16 mouse cellular contexts compared by ENCODE assay signal in genomic region chr9:65016978-65017827, GRCm38 (mm10). TPM values are rescaled to one million over a fixed set of nuclear protein-coding genes. Genes with fewer than 3 reads are reported as not detected.
DNase-seq lines count a peak whose midpoint lies in the region; ATAC-seq and TF ChIP-seq lines count a peak whose summit lies in the region.
"Had no signal": no experiment of that assay in that cellular context is flagged by ENCODE, and none has a peak within 500 bp of the region (broad histone marks: within the 10 kb centered on the region; RNA-seq: fewer than 3 reads in every experiment).

No protein-coding gene starts in this region.

- intact Hi-C loops in heart, postnatal 14 days (cut with DNase I): no loop called here

- no peaks in the 10 kb centered on the region for H3K27me3 ChIP-seq in hindbrain, embryonic 13.5 days
- H3K27me3 ChIP-seq in hindbrain, embryonic 11.5 days (ENCODE audit: control insufficient read depth, insufficient read depth, low read length): no peaks in the 10 kb centered on the region
- H3K27me3 ChIP-seq in forebrain, postnatal 0 days (ENCODE audit: insufficient read depth, low read length): no peaks in the 10 kb centered on the region
- no peaks in the 10 kb centered on the region for H3K27me3 ChIP-seq in midbrain, embryonic 13.5 days
- H3K27me3 ChIP-seq: limb, embryonic 15.5 days had no signal

- no peak for ATAC-seq in hindbrain, embryonic 13.5 days (ENCODE audit: low FRiP score)
- ATAC-seq in hindbrain, embryonic 11.5 days (ENCODE audit: low FRiP score): no peak
- ATAC-seq in forebrain, postnatal 0 days: no peak
- no peak for ATAC-seq in midbrain, embryonic 13.5 days
- ATAC-seq: CD4-positive, CD25-positive, alpha-beta regulatory T cell, adult 4 months had no signal

- H3K4me1 ChIP-seq in hindbrain, embryonic 13.5 days (replicated peaks): peaks cover 62% of the 10 kb centered on the region
- peaks cover 7% of the 10 kb centered on the region for H3K4me1 ChIP-seq in hindbrain, embryonic 11.5 days (replicated peaks; ENCODE audit: control insufficient read depth, insufficient read depth, low read length)
- H3K4me1 ChIP-seq in forebrain, postnatal 0 days (ENCODE audit: insufficient read depth): peaks cover 37% of the 10 kb centered on the region
- H3K4me1 ChIP-seq in midbrain, embryonic 13.5 days (replicated peaks): peaks cover 62% of the 10 kb centered on the region

- TF ChIP-seq CTCF in forebrain, postnatal 0 days (IDR thresholded peaks at IDR 0.05; ENCODE audit: low read depth): no peak

- no peaks in the 10 kb centered on the region for H3K9me3 ChIP-seq in hindbrain, embryonic 13.5 days
- no peaks in the 10 kb centered on the region for H3K9me3 ChIP-seq in hindbrain, embryonic 11.5 days (ENCODE audit: control insufficient read depth, low read length)
- H3K9me3 ChIP-seq in forebrain, postnatal 0 days (ENCODE audit: low read length): no peaks in the 10 kb centered on the region
- H3K9me3 ChIP-seq in midbrain, embryonic 13.5 days: no peaks in the 10 kb centered on the region
- H3K9me3 ChIP-seq: limb, embryonic 15.5 days had no signal

- H3K4me3 ChIP-seq in hindbrain, embryonic 13.5 days: no peak overlapping the region
- H3K4me3 ChIP-seq in hindbrain, embryonic 11.5 days (ENCODE audit: low read depth, low read length): no peak overlapping the region
- H3K4me3 ChIP-seq in forebrain, postnatal 0 days (ENCODE audit: low read depth, low read length): no peak overlapping the region
- no peak overlapping the region for H3K4me3 ChIP-seq in midbrain, embryonic 13.5 days (replicated peaks)
- H3K4me3 ChIP-seq: limb, embryonic 15.5 days had no signal

- DNase-seq in hindbrain, embryonic 11.5 days (ENCODE audit: low spot score): no peak
- peak; percentile 61 for DNase-seq in MN1 (ENCODE audit: low spot score)
- DNase-seq in forebrain, postnatal 0 days: no peak
- DNase-seq in urinary bladder, postnatal 25 days (ENCODE audit: low spot score): no peak
- DNase-seq in heart, postnatal 14 days: no peak
- no peak for DNase-seq in heart, adult 18-20 months
- DNase-seq: cerebellum, adult 2 months; heart, postnatal 36 days; kidney, adult 18-20 months; kidney, postnatal 4 days; right cerebral cortex, postnatal 4 days; thymus, postnatal 14 days had no signal

- peak overlapping the region; percentile 66 for H3K27ac ChIP-seq in hindbrain, embryonic 13.5 days
- H3K27ac ChIP-seq in hindbrain, embryonic 11.5 days (ENCODE audit: low read depth, low read length): no peak overlapping the region
- peak overlapping the region; percentile 42; the same call in 1 of the 2 replicates for H3K27ac ChIP-seq in forebrain, postnatal 0 days (ENCODE audit: low read depth, low read length)
- peak overlapping the region; percentile 67 for H3K27ac ChIP-seq in midbrain, embryonic 13.5 days
- H3K27ac ChIP-seq: limb, embryonic 15.5 days had no signal

- peaks cover 3% of the 10 kb centered on the region; the same call in 1 of the 2 replicates for H3K36me3 ChIP-seq in hindbrain, embryonic 13.5 days
- no peaks in the 10 kb centered on the region for H3K36me3 ChIP-seq in hindbrain, embryonic 11.5 days (ENCODE audit: control insufficient read depth, insufficient read depth, low read length)
- H3K36me3 ChIP-seq in forebrain, postnatal 0 days (ENCODE audit: insufficient read depth): no peaks in the 10 kb centered on the region
- H3K36me3 ChIP-seq in midbrain, embryonic 13.5 days: no peaks in the 10 kb centered on the region
- H3K36me3 ChIP-seq: limb, embryonic 15.5 days had no signal

- H3K4me2 ChIP-seq in hindbrain, embryonic 13.5 days: 0 out of 2 replicates have a peak overlapping the region, but pooled peaks have one; percentile 0
- H3K4me2 ChIP-seq in hindbrain, embryonic 11.5 days (replicated peaks; ENCODE audit: low read depth, low read length): no peak overlapping the region
- 0 out of 2 replicates have a peak overlapping the region, but pooled peaks have one; percentile 2 for H3K4me2 ChIP-seq in forebrain, postnatal 0 days (ENCODE audit: low read depth)
- H3K4me2 ChIP-seq in midbrain, embryonic 13.5 days (replicated peaks): peak overlapping the region; percentile 19; the same call in 1 of the 2 replicates
- H3K4me2 ChIP-seq: limb, embryonic 15.5 days had no signal

- 75% methylated on average over 16 of the region's 16 CpGs for whole genome bisulfite sequencing in hindbrain, embryonic 13.5 days
- 88% methylated on average over 16 of the region's 16 CpGs for WGBS in hindbrain, embryonic 11.5 days
- WGBS in forebrain, postnatal 0 days: 75% methylated on average over 16 of the region's 16 CpGs
- 79% methylated on average over 16 of the region's 16 CpGs for WGBS in midbrain, embryonic 13.5 days

- peak overlapping the region; percentile 58 for H3K9ac ChIP-seq in hindbrain, embryonic 13.5 days
- H3K9ac ChIP-seq in hindbrain, embryonic 11.5 days (ENCODE audit: low read depth, low read length): no peak overlapping the region; the same call in 1 of the 2 replicates
- H3K9ac ChIP-seq in forebrain, postnatal 0 days: no peak overlapping the region
- peak overlapping the region; percentile 42; the same call in 1 of the 2 replicates for H3K9ac ChIP-seq in midbrain, embryonic 13.5 days (replicated peaks)
- H3K9ac ChIP-seq: limb, embryonic 15.5 days had no signal

RNA-seq across cellular contexts. Expression of gene Hacd3, which starts 4.3 kb away (rescaled TPM):
- 202 and 206 TPM in 2 replicates for polyA plus RNA-seq in hindbrain, embryonic 13.5 days (2015; fragmentation: Nextera tagmentation; extraction: Ambion mirVana)
- polyA plus RNA-seq in hindbrain, embryonic 11.5 days (2014; fragmentation: Nextera tagmentation; extraction: Ambion mirVana): 114 and 127 TPM in 2 replicates
- 180 and 182 TPM in 2 replicates for total RNA-seq in forebrain, postnatal 0 days (2014; rRNA removed)
- 117 and 165 TPM in 2 replicates for polyA plus RNA-seq in forebrain, postnatal 0 days (2015; fragmentation: Nextera tagmentation; extraction: Ambion mirVana)
- 188 and 192 TPM in 2 replicates for polyA plus RNA-seq in midbrain, embryonic 13.5 days (2015; fragmentation: Nextera tagmentation; extraction: Ambion mirVana)
- total RNA-seq in heart, postnatal 14 days (2021): 10 to 100 TPM; 17.7 to 20.9 TPM
- total RNA-seq in heart, adult 18-20 months (2021): 10 to 100 TPM; 16.7 to 18.0 TPM

RNA-seq across cellular contexts. Expression of gene Dpp8, which starts 15.0 kb away (rescaled TPM):
- 36.8 and 39.3 TPM in 2 replicates for polyA plus RNA-seq in hindbrain, embryonic 13.5 days (2015; fragmentation: Nextera tagmentation; extraction: Ambion mirVana)
- 34.4 and 35.4 TPM in 2 replicates for polyA plus RNA-seq in hindbrain, embryonic 11.5 days (2014; fragmentation: Nextera tagmentation; extraction: Ambion mirVana)
- total RNA-seq in forebrain, postnatal 0 days (2014; rRNA removed): 90.4 and 111 TPM in 2 replicates
- polyA plus RNA-seq in forebrain, postnatal 0 days (2015; fragmentation: Nextera tagmentation; extraction: Ambion mirVana): 21.2 and 25.6 TPM in 2 replicates
- 40.4 and 45.5 TPM in 2 replicates for polyA plus RNA-seq in midbrain, embryonic 13.5 days (2015; fragmentation: Nextera tagmentation; extraction: Ambion mirVana)
- 10 to 100 TPM; 67.5 to 74.3 TPM for total RNA-seq in heart, postnatal 14 days (2021)
- 10 to 100 TPM; 57.2 to 60.2 TPM for total RNA-seq in heart, adult 18-20 months (2021)

RNA-seq across cellular contexts. Expression of gene Ints14, which starts 56.5 kb away (rescaled TPM):
- 40.6 and 43.9 TPM in 2 replicates for polyA plus RNA-seq in hindbrain, embryonic 13.5 days (2015; fragmentation: Nextera tagmentation; extraction: Ambion mirVana)
- 68.2 and 72.0 TPM in 2 replicates for polyA plus RNA-seq in hindbrain, embryonic 11.5 days (2014; fragmentation: Nextera tagmentation; extraction: Ambion mirVana)
- 33.9 and 37.5 TPM in 2 replicates for total RNA-seq in forebrain, postnatal 0 days (2014; rRNA removed)
- 33.4 and 34.6 TPM in 2 replicates for polyA plus RNA-seq in forebrain, postnatal 0 days (2015; fragmentation: Nextera tagmentation; extraction: Ambion mirVana)
- 46.1 and 50.3 TPM in 2 replicates for polyA plus RNA-seq in midbrain, embryonic 13.5 days (2015; fragmentation: Nextera tagmentation; extraction: Ambion mirVana)
- 10 to 100 TPM; 17.8 to 19.4 TPM for total RNA-seq in heart, postnatal 14 days (2021)
- 10 to 100 TPM; 14.2 to 14.5 TPM for total RNA-seq in heart, adult 18-20 months (2021)

Comparison
In these comparisons a context has a peak if more than half of its experiments do, and no peak if none do; other contexts are left out.
1. H3K9ac ChIP-seq: peak in hindbrain, embryonic 13.5 days (single experiment) and midbrain, embryonic 13.5 days (single experiment); none in hindbrain, embryonic 11.5 days (single experiment) and forebrain, postnatal 0 days (single experiment).